Mouse (Mus musculus) CH12.LX (cell line): ENCODE measurements at regions not wholly inside any gene's neighbourhood (a gene's known extent, or its start where the extent isn't known, plus 50 kb on each side); places are given as distances from the start of the nearest gene placed in this dataset.

ENCODE experiments used
- DNase-seq: peaks from one replicate; pipeline ENCODE4 v3.0.0-alpha.2; 2013; ENCODE audit errors: extremely low read depth
- H3K27ac ChIP-seq: 2 replicates; pipeline ENCODE4 v1.5.1; 2012; ENCODE audit warnings: low read depth, mild to moderate bottlenecking, control low read depth, moderate library complexity; ENCODE audit not compliant: insufficient read depth
- H3K27me3 ChIP-seq: replicated peaks from 2 replicates; pipeline ENCODE3; 2012; ENCODE audit warnings: inconsistent platforms
- H3K36me3 ChIP-seq, 2 experiments: replicated peaks in 1 of 2; 2 replicates each; pipeline versions ENCODE3 to v1.6.1; 2012; ENCODE audit warnings: inconsistent platforms in 1 of 2, low read length in 1 of 2, mild to moderate bottlenecking in 1 of 2, mixed read lengths in 1 of 2, moderate library complexity in 1 of 2; ENCODE audit not compliant: control insufficient read depth in 1 of 2, insufficient read depth in 1 of 2
- H3K4me1 ChIP-seq, 2 experiments: 2 replicates each; pipeline ENCODE4 v1.6.1; 2012; ENCODE audit warnings: inconsistent platforms in 1 of 2, moderate library complexity in 1 of 2; ENCODE audit not compliant: insufficient read depth in 2 of 2, control insufficient read depth in 1 of 2
- H3K4me2 ChIP-seq: 2 replicates; pipeline ENCODE4 v1.6.1; 2012; ENCODE audit warnings: low read depth, mild to moderate bottlenecking, control low read depth; ENCODE audit not compliant: poor library complexity, insufficient read depth, severe bottlenecking
- H3K4me3 ChIP-seq, 3 experiments: fragments of 150-350 bp in 1 of 3; sonication (generic) in 1 of 3; replicated peaks in 1 of 3; 2 replicates each; pipeline versions ENCODE3 to v1.5.1; 2011 to 2012; ENCODE audit warnings: low read depth in 2 of 3, low read length in 2 of 3, mild to moderate bottlenecking in 2 of 3, moderate library complexity in 2 of 3, control low read depth in 1 of 3, improper control_type of control experiment in 1 of 3, inconsistent platforms in 1 of 3, mixed read lengths in 1 of 3; ENCODE audit not compliant: poor library complexity in 1 of 3
- H3K79me2 ChIP-seq: replicated peaks from 2 replicates; pipeline ENCODE4 v1.6.1; 2012; ENCODE audit warnings: mild to moderate bottlenecking, moderate library complexity; ENCODE audit not compliant: control insufficient read depth, poor library complexity, insufficient read depth, severe bottlenecking; ENCODE audit errors: extremely low read depth
- H3K9ac ChIP-seq: 2 replicates; pipeline ENCODE4 v1.6.1; 2012; ENCODE audit warnings: low read depth, mild to moderate bottlenecking, control low read depth, moderate library complexity; ENCODE audit not compliant: insufficient read depth
- H3K9me3 ChIP-seq: replicated peaks from 2 replicates; pipeline ENCODE3; 2012; ENCODE audit warnings: low read length, inconsistent platforms, mixed read lengths
- BHLHE40 ChIP-seq: IDR thresholded peaks from 2 replicates; pipeline ENCODE4 v1.6.1; 2011; ENCODE audit warnings: mild to moderate bottlenecking, low read depth, low read length, improper control_type of control experiment
- ETS1 ChIP-seq: conservative IDR thresholded peaks from 2 replicates; pipeline ENCODE4 v1.6.1; 2012; ENCODE audit warnings: low read depth, mild to moderate bottlenecking, inconsistent platforms, low read length, improper control_type of control experiment, moderate library complexity
- KAT2A ChIP-seq: IDR thresholded peaks from 2 replicates; pipeline ENCODE4 v1.6.1; 2012; ENCODE audit warnings: low read length, improper control_type of control experiment, inconsistent platforms; ENCODE audit not compliant: insufficient replicate concordance
- MAFK ChIP-seq: IDR thresholded peaks from 2 replicates; pipeline ENCODE4 v1.6.1; 2011; ENCODE audit warnings: low read length, improper control_type of control experiment; ENCODE audit not compliant: insufficient replicate concordance
- MAX ChIP-seq: IDR thresholded peaks from 2 replicates; pipeline ENCODE4 v1.6.1; 2011; ENCODE audit warnings: low read length, improper control_type of control experiment
- MAZ ChIP-seq: IDR thresholded peaks from 2 replicates; pipeline ENCODE4 v1.6.1; 2012; ENCODE audit warnings: low read depth, mild to moderate bottlenecking, inconsistent platforms, low read length, improper control_type of control experiment, moderate library complexity
- MYC ChIP-seq: IDR thresholded peaks from 2 replicates; pipeline ENCODE4 v1.6.1; 2011; ENCODE audit warnings: low read depth, mild to moderate bottlenecking, improper control_type of control experiment, low read length
- POLR2AphosphoS2 ChIP-seq: IDR thresholded peaks from 2 replicates; pipeline ENCODE4 v1.6.1; 2011; ENCODE audit warnings: low read depth, low read length, improper control_type of control experiment
- RAD21 ChIP-seq: IDR thresholded peaks from 2 replicates; pipeline ENCODE4 v1.6.1; 2011; ENCODE audit warnings: low read depth, mild to moderate bottlenecking, low read length, improper control_type of control experiment, moderate library complexity
- RCOR1 ChIP-seq: conservative IDR thresholded peaks from 2 replicates; pipeline ENCODE4 v1.6.1; 2012; ENCODE audit warnings: low read depth, mild to moderate bottlenecking, inconsistent platforms, low read length, improper control_type of control experiment
- TCF12 ChIP-seq: IDR thresholded peaks from 2 replicates; pipeline ENCODE4 v1.6.1; 2014; ENCODE audit warnings: low read depth, mild to moderate bottlenecking, inconsistent platforms, low read length, improper control_type of control experiment
- UBTF ChIP-seq: IDR thresholded peaks from 2 replicates; pipeline ENCODE4 v1.6.1; 2012; ENCODE audit warnings: low read depth, mild to moderate bottlenecking, inconsistent platforms, low read length, improper control_type of control experiment, moderate library complexity
- USF2 ChIP-seq: conservative IDR thresholded peaks from 2 replicates; pipeline ENCODE4 v1.6.1; 2011; ENCODE audit warnings: low read depth, low read length, improper control_type of control experiment
- ZKSCAN1 ChIP-seq: IDR thresholded peaks from 2 replicates; pipeline ENCODE4 v1.6.1; 2012; ENCODE audit warnings: low read depth, inconsistent platforms, low read length, improper control_type of control experiment, borderline replicate concordance
- ZNF384 ChIP-seq: IDR thresholded peaks from 2 replicates; pipeline ENCODE4 v1.6.1; 2012; ENCODE audit warnings: low read depth, low read length, improper control_type of control experiment, inconsistent platforms
- dilution Hi-C: fragments of 300-500 bp; cut with MboI; formaldehyde crosslinking; loops from 2 replicates; pipeline ENCODE4 v1.14.3; 2020; ENCODE audit warnings: low sequenced_read_pairs; ENCODE audit not compliant: extremely low pct_unique_long_range_greater_than_20kb, extremely low pct_ligation_motif_present
- in situ Hi-C: fragments of 300-500 bp; cut with MboI; formaldehyde crosslinking; loops from 3 replicates; pipeline ENCODE4 v1.14.3; 2019; ENCODE audit warnings: low sequenced_read_pairs, low pct_ligation_motif_present, low pct_unique_long_range_greater_than_20kb, mixed read lengths

GRCm38 (mm10) chr10:56453578-56454069 lies 76.5 kb downstream of the Gja1 start:
- Histone ChIP-seq H3K27ac (no peak overlapping the region), H3K4me2 (no peak overlapping the region), H3K27me3 (no peaks in the 10 kb centered on the region), H3K79me2 (no peaks in the 10 kb centered on the region), H3K9me3 (no peaks in the 10 kb centered on the region), H3K36me3 (no peaks in the 10 kb centered on the region), H3K4me1 (no peaks in the 10 kb centered on the region), H3K4me3 (no peak overlapping the region), H3K9ac (no peak overlapping the region)
- TF ChIP-seq BHLHE40 (no peak), RAD21 (no peak), MAFK (no peak), ZNF384 (no peak), MAZ (no peak), ETS1 (no peak), USF2 (no peak), MAX (no peak), KAT2A (no peak)
- no peak for DNase-seq
- in situ Hi-C loops, result no loop called here
- dilution Hi-C loops, result no loop called here

GRCm38 (mm10) chr10:56455867-56456468 lies 78.8 kb downstream of the Gja1 start:
- DNase-seq, result no peak
- Histone ChIP-seq H3K27ac (no peak overlapping the region), H3K36me3 (no peaks in the 10 kb centered on the region), H3K4me2 (no peak overlapping the region), H3K9me3 (peaks cover 2% of the 10 kb centered on the region), H3K79me2 (no peaks in the 10 kb centered on the region), H3K4me1 (no peaks in the 10 kb centered on the region), H3K4me3 (no peak overlapping the region), H3K9ac (no peak overlapping the region), H3K27me3 (no peaks in the 10 kb centered on the region)
- TF ChIP-seq RCOR1 (no peak), TCF12 (no peak), MYC (no peak), BHLHE40 (no peak), UBTF (no peak), ZKSCAN1 (no peak), MAZ (no peak), POLR2AphosphoS2 (no peak)
- in situ Hi-C loops (no loop called here), dilution Hi-C loops (no loop called here)
